Mouse (Mus musculus) CH12.LX (cell line): ENCODE measurements around the gene Efhd1.

Source experiments
- POLR2A ChIP-seq: IDR thresholded peaks from 2 replicates; pipeline ENCODE4 v1.6.1; 2011; ENCODE audit warnings: low read depth, mild to moderate bottlenecking, improper control_type of control experiment, low read length
- USF1 ChIP-seq: IDR thresholded peaks from 2 replicates; pipeline ENCODE4 v1.6.1; 2014; ENCODE audit warnings: low read depth, mild to moderate bottlenecking, inconsistent platforms, low read length, improper control_type of control experiment

- no peak for TF ChIP-seq USF1
- no peak for TF ChIP-seq POLR2A
Measured at GRCm38 (mm10) chr1:87270641-87271467, 6.7 kb downstream of the Efhd1 start.
